Mouse (Mus musculus) lung, embryonic 15.5 days (tissue): ENCODE measurements around the gene Emc10. TPM values are rescaled to one million over a fixed set of nuclear protein-coding genes. Genes with fewer than 3 reads are reported as not detected.

Source experiments
- ATAC-seq: fragments of 200-750 bp; cut with Nextera tagmentation; 2 replicates; pipeline ENCODE4 v1.8.0; 2017; ENCODE audit warnings: moderate number of reproducible peaks, borderline replicate concordance; ENCODE audit not compliant: low FRiP score, low TSS enrichment; ENCODE audit errors: extremely low read depth
- H3K27ac ChIP-seq: fragments of 300-500 bp; sonication (generic); 2 replicates; pipeline ENCODE4 v1.5.1; 2015; ENCODE audit warnings: moderate library complexity, mild to moderate bottlenecking, inconsistent platforms
- H3K27me3 ChIP-seq: fragments of 300-500 bp; sonication (generic); 2 replicates; pipeline ENCODE4 v1.6.1; 2015; ENCODE audit warnings: inconsistent platforms
- H3K36me3 ChIP-seq: fragments of 300-500 bp; sonication (generic); 2 replicates; pipeline ENCODE4 v1.6.1; 2015; ENCODE audit warnings: inconsistent platforms
- H3K4me1 ChIP-seq: fragments of 300-500 bp; sonication (generic); 2 replicates; pipeline ENCODE4 v1.6.1; 2015; ENCODE audit warnings: inconsistent platforms
- H3K4me2 ChIP-seq: fragments of 300-500 bp; sonication (generic); 2 replicates; pipeline ENCODE4 v1.6.1; 2015; ENCODE audit warnings: inconsistent platforms, mild to moderate bottlenecking, moderate library complexity
- H3K4me3 ChIP-seq: fragments of 300-500 bp; sonication (generic); 2 replicates; pipeline ENCODE4 v1.5.1; 2015; ENCODE audit warnings: mild to moderate bottlenecking, inconsistent platforms
- H3K9ac ChIP-seq: fragments of 300-500 bp; sonication (generic); 2 replicates; pipeline ENCODE4 v1.6.1; 2015; ENCODE audit warnings: inconsistent platforms
- H3K9me3 ChIP-seq: fragments of 300-500 bp; sonication (generic); 2 replicates; pipeline ENCODE4 v1.6.1; 2016; ENCODE audit warnings: inconsistent platforms
- WGBS: fragments of 180-500 bp; shearing (Covaris S2); methylation state at CpG from one replicate; pipeline ENCODE4 v1.1.7; 2015; 5-methylcytosine and 5-hydroxymethylcytosine counted together
- polyA plus RNA-seq: library from polyadenylated mRNA; unstranded; fragments of >200 nt; fragmentation: Nextera tagmentation; extraction: Ambion mirVana; gene quantifications from 2 replicates; pipeline ENCODE4 v1.2.1, GENCODE M21; 2015

Emc10 gene
- polyA plus RNA-seq, 1 experiment from 2014 or later: 108 TPM

- WGBS: 18% methylated on average over 4 of the region's 4 CpGs
- no peak for ATAC-seq
- Histone ChIP-seq H3K27me3 (peaks cover 10% of the 10 kb centered on the region; the same call in 1 of the 2 replicates), H3K4me2 (no peak overlapping the region), H3K9me3 (no peaks in the 10 kb centered on the region), H3K36me3 (no peaks in the 10 kb centered on the region), H3K27ac (no peak overlapping the region), H3K4me3 (no peak overlapping the region), H3K9ac (0 out of 2 replicates have a peak overlapping the region, but pooled peaks have one; percentile 6), H3K4me1 (peaks cover 54% of the 10 kb centered on the region)
Observed at GRCm38 (mm10) chr7:44474419-44474818, 21.9 kb downstream of the Emc10 start.

GRCm38 (mm10) chr7:44472961-44473646 lies 23.2 kb downstream of the Emc10 start:
- no peak for ATAC-seq
- H3K9ac ChIP-seq: no peak overlapping the region
- 24% methylated on average over 9 of the region's 9 CpGs for WGBS

GRCm38 (mm10) chr7:44472558-44472885 lies 23.8 kb downstream of the Emc10 start:
- WGBS: 16% methylated on average over 1 of the region's 1 CpGs
- peaks cover 66% of the 10 kb centered on the region for H3K4me1 ChIP-seq
- H3K4me3 ChIP-seq: no peak overlapping the region
- no peaks in the 10 kb centered on the region for H3K9me3 ChIP-seq
- peaks cover under 1% of the 10 kb centered on the region; the same call in 1 of the 2 replicates for H3K27me3 ChIP-seq
- ATAC-seq: peak; percentile 5; the same call in 1 of the 2 replicates
- no peak overlapping the region for H3K9ac ChIP-seq
- peak overlapping the region; percentile 80 for H3K27ac ChIP-seq
- peak overlapping the region; percentile 33; the same call in 1 of the 2 replicates for H3K4me2 ChIP-seq
- no peaks in the 10 kb centered on the region for H3K36me3 ChIP-seq

More at GRCm38 (mm10) chr7:44472961-44473646, 23.2 kb downstream of the Emc10 start:
- peak overlapping the region; percentile 33; the same call in 1 of the 2 replicates for H3K4me2 ChIP-seq
- H3K36me3 ChIP-seq: no peaks in the 10 kb centered on the region
- H3K27ac ChIP-seq: peak overlapping the region; percentile 80
- no peak overlapping the region for H3K4me3 ChIP-seq
- peaks cover 6% of the 10 kb centered on the region; the same call in 1 of the 2 replicates for H3K27me3 ChIP-seq
- no peaks in the 10 kb centered on the region for H3K9me3 ChIP-seq
- peaks cover 65% of the 10 kb centered on the region for H3K4me1 ChIP-seq

GRCm38 (mm10) chr7:44471880-44472557 lies 24.3 kb downstream of the Emc10 start:
- H3K4me3 ChIP-seq: no peak overlapping the region
- WGBS: 24% methylated on average over 6 of the region's 6 CpGs
- no peaks in the 10 kb centered on the region for H3K36me3 ChIP-seq
- ATAC-seq: peak; percentile 51
- H3K27ac ChIP-seq: peak overlapping the region; percentile 80
- no peak overlapping the region for H3K9ac ChIP-seq
- no peaks in the 10 kb centered on the region; the same call in 1 of the 2 replicates for H3K27me3 ChIP-seq
- peaks cover 71% of the 10 kb centered on the region for H3K4me1 ChIP-seq
- H3K9me3 ChIP-seq: no peaks in the 10 kb centered on the region
- H3K4me2 ChIP-seq: peak overlapping the region; percentile 33; the same call in 1 of the 2 replicates

GRCm38 (mm10) chr7:44470696-44471612 lies 25.4 kb downstream of the Emc10 start:
- WGBS: 65% methylated on average over 16 of the region's 16 CpGs
- peak overlapping the region; percentile 80 for H3K27ac ChIP-seq
- H3K4me2 ChIP-seq: no peak overlapping the region
- no peaks in the 10 kb centered on the region for H3K9me3 ChIP-seq
- H3K4me3 ChIP-seq: no peak overlapping the region
- no peaks in the 10 kb centered on the region for H3K27me3 ChIP-seq
- no peak overlapping the region for H3K9ac ChIP-seq
- ATAC-seq: no peak
- peaks cover 72% of the 10 kb centered on the region for H3K4me1 ChIP-seq
- no peaks in the 10 kb centered on the region for H3K36me3 ChIP-seq

- Histone ChIP-seq H3K36me3 (no peaks in the 10 kb centered on the region), H3K9me3 (no peaks in the 10 kb centered on the region), H3K9ac (no peak overlapping the region), H3K4me1 (peaks cover 67% of the 10 kb centered on the region), H3K4me3 (no peak overlapping the region), H3K27ac (peak overlapping the region; percentile 80; the same call in 1 of the 2 replicates), H3K27me3 (peaks cover 4% of the 10 kb centered on the region), H3K4me2 (no peak overlapping the region)
- 80% methylated on average over 16 of the region's 16 CpGs for WGBS
- ATAC-seq: no peak
Observed at GRCm38 (mm10) chr7:44469677-44470675, 26.4 kb downstream of the Emc10 start.

- Histone ChIP-seq H3K9ac (peak overlapping the region; percentile 63), H3K4me3 (peak overlapping the region; percentile 70), H3K4me1 (peaks cover 58% of the 10 kb centered on the region), H3K27ac (no peak overlapping the region), H3K4me2 (peak overlapping the region; percentile 67), H3K27me3 (peaks cover 15% of the 10 kb centered on the region), H3K9me3 (no peaks in the 10 kb centered on the region), H3K36me3 (no peaks in the 10 kb centered on the region)
- WGBS: 34% methylated on average over 15 of the region's 15 CpGs
- ATAC-seq: no peak; the same call in 1 of the 2 replicates
Observed at GRCm38 (mm10) chr7:44468644-44469285, 27.6 kb downstream of the Emc10 start.

- H3K4me1 ChIP-seq: peaks cover 52% of the 10 kb centered on the region
- no peaks in the 10 kb centered on the region for H3K9me3 ChIP-seq
- ATAC-seq: peak; percentile 91
- peak within 1 kb of the TSS; percentile 70 for H3K4me3 ChIP-seq
- peak within 1 kb of the TSS; percentile 63 for H3K9ac ChIP-seq
- under 1% methylated on average over 42 of the region's 42 CpGs for WGBS
- H3K27me3 ChIP-seq: peaks cover 24% of the 10 kb centered on the region
- peak within 1 kb of the TSS; percentile 73 for H3K27ac ChIP-seq
- peak within 1 kb of the TSS; percentile 67 for H3K4me2 ChIP-seq
- H3K36me3 ChIP-seq: no peaks in the 10 kb centered on the region
Observed at GRCm38 (mm10) chr7:44467811-44468411, 28.4 kb downstream of the Emc10 start, which contains the start of gene Josd2. Josd2 (plus strand) TSS chr7:44467980.

- Histone ChIP-seq H3K4me2 (peak overlapping the region; percentile 41; the same call in 1 of the 2 replicates), H3K36me3 (no peaks in the 10 kb centered on the region), H3K4me3 (0 out of 2 replicates have a peak overlapping the region, but pooled peaks have one; percentile 70), H3K4me1 (peaks cover 48% of the 10 kb centered on the region), H3K9me3 (no peaks in the 10 kb centered on the region), H3K9ac (no peak overlapping the region), H3K27ac (no peak overlapping the region), H3K27me3 (peaks cover 34% of the 10 kb centered on the region)
- no peak for ATAC-seq
- WGBS: 76% methylated on average over 16 of the region's 16 CpGs
Observed at GRCm38 (mm10) chr7:44466888-44467311, 29.4 kb downstream of the Emc10 start.
